Mouse (Mus musculus) right cerebral cortex, postnatal 10 days (tissue): ENCODE data around the gene Ccdc122.
"Not testable (repeated sequence)": the region's sequence is repeated elsewhere in the genome, so short reads cannot be mapped to it uniquely, and the experiment has no call there.

Source experiments
- DNase-seq, 2 experiments: peaks; one replicate each; pipeline ENCODE4 v3.0.0; 2021; ENCODE audit warnings: low spot score in 2 of 2

The Ccdc122 gene

GRCm38 (mm10) chr14:77036226-77037046 is at the start of gene Ccdc122, which contains the start of gene Lacc1:
TSS of gene Ccdc122 (plus strand) at chr14:77036772.
TSS of gene Lacc1 (minus strand) at chr14:77036904.
- DNase-seq: peak; percentile 51 to 69

GRCm38 (mm10) chr14:76990351-76990750 is 46.2 kb upstream of the Ccdc122 start:
- not testable (repeated sequence) for DNase-seq

GRCm38 (mm10) chr14:77004740-77005139 is 31.8 kb upstream of the Ccdc122 start:
- DNase-seq: no peak

GRCm38 (mm10) chr14:77005566-77005965 is 31.0 kb upstream of the Ccdc122 start:
- no peak for DNase-seq

- DNase-seq: peak; percentile 71 to 81
Observed at GRCm38 (mm10) chr14:77008238-77008637, 28.3 kb upstream of the Ccdc122 start.

- peak; percentile 79 to 81 for DNase-seq
Observed at GRCm38 (mm10) chr14:77011804-77012203, 24.8 kb upstream of the Ccdc122 start.

- DNase-seq: not testable (repeated sequence)
Observed at GRCm38 (mm10) chr14:77016783-77017182, 19.8 kb upstream of the Ccdc122 start.

- DNase-seq: no peak
Observed at GRCm38 (mm10) chr14:77017211-77017610, 19.4 kb upstream of the Ccdc122 start.

- no peak for DNase-seq
Observed at GRCm38 (mm10) chr14:77024499-77024898, 12.1 kb upstream of the Ccdc122 start.

- DNase-seq: no peak
Observed at GRCm38 (mm10) chr14:77029319-77030054, 7.1 kb upstream of the Ccdc122 start.

GRCm38 (mm10) chr14:77030808-77031207 is 5.8 kb upstream of the Ccdc122 start:
- no peak for DNase-seq

- DNase-seq: no peak
Observed at GRCm38 (mm10) chr14:77032433-77032832, 4.1 kb upstream of the Ccdc122 start.

- no peak for DNase-seq
Observed at GRCm38 (mm10) chr14:77033391-77033790, 3.2 kb upstream of the Ccdc122 start.

- no peak for DNase-seq
Observed at GRCm38 (mm10) chr14:77034175-77034915, 2.2 kb upstream of the Ccdc122 start.

- no peak for DNase-seq
Observed at GRCm38 (mm10) chr14:77034970-77035369, 1.6 kb upstream of the Ccdc122 start.

GRCm38 (mm10) chr14:77037330-77037729 is 758 bp downstream of the Ccdc122 start:
- no peak for DNase-seq

- DNase-seq: no peak
Observed at GRCm38 (mm10) chr14:77037832-77038425, 1.4 kb downstream of the Ccdc122 start.

GRCm38 (mm10) chr14:77053288-77053687 is 16.7 kb downstream of the Ccdc122 start:
- DNase-seq: no peak

- DNase-seq: no peak
Observed at GRCm38 (mm10) chr14:77069361-77069760, 32.8 kb downstream of the Ccdc122 start.

- DNase-seq: no peak
Observed at GRCm38 (mm10) chr14:77081248-77081647, 44.7 kb downstream of the Ccdc122 start.

- no peak for DNase-seq
Observed at GRCm38 (mm10) chr14:77100285-77100684, 63.7 kb downstream of the Ccdc122 start.

GRCm38 (mm10) chr14:77110622-77111021 is 74.0 kb downstream of the Ccdc122 start:
- DNase-seq: not testable (repeated sequence)
